Mouse (Mus musculus): ENCODE measurements around the gene Vegfb.

DNA sequence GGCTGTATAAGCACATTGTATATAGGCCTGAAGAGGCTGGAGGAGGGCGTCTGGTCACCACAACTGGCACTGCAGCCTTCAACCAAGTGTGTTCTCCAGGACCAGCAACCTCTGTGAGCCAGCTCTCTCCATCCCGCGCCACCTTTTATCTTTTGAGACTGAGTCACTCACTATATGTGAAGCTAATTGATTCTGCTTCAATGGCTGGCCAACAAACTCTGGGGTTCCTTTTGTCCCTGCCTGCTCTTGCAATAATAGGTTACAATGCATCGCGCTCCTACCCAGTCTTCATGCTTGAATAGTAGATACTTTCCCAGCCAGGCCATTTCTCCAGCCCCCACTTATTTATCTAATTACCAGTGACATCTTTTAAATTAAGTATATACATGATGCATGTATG is 3.8 kb downstream of the Vegfb start:
- TF ChIP-seq CTCF (IDR thresholded peaks at IDR 0.05; ENCODE audit: low read depth): no peak
- TF ChIP-seq EP300 (optimal IDR thresholded peaks at IDR 0.05): no peak

All from stomach, postnatal 0 days (tissue).